Mouse (Mus musculus): Measurements from ENCODE around the gene Rpa3.

Rpa3 gene

GRCm38 (mm10) chr6:8209047-8209865 is 49.7 kb downstream of the Rpa3 start, which contains the start of gene Mios:
TSS of gene Mios (plus strand) at chr6:8209222.
- DNase-seq (ENCODE audit: extremely low spot score, low read depth, low spot score) = peak; percentile 67

Data from hindlimb bud, embryonic 11.5 days (tissue).